Mouse (Mus musculus) heart, adult 8-10 months (tissue): ENCODE measurements around the gene Map3k20. TPM values are rescaled to one million over a fixed set of nuclear protein-coding genes. Genes with fewer than 3 reads are reported as not detected.

ENCODE experiments used
- DNase-seq: peaks from one replicate; pipeline ENCODE4 v3.0.0; 2022; ENCODE audit warnings: low spot score
- total RNA-seq, 4 experiments: library from RNA; stranded (reverse); gene quantifications; 2 replicates each; pipeline ENCODE4 v1.2.4; 2022

Map3k20 gene
- total RNA-seq, 4 experiments from 2014 or later, result 281 to 324 (median 299) TPM

DNA sequence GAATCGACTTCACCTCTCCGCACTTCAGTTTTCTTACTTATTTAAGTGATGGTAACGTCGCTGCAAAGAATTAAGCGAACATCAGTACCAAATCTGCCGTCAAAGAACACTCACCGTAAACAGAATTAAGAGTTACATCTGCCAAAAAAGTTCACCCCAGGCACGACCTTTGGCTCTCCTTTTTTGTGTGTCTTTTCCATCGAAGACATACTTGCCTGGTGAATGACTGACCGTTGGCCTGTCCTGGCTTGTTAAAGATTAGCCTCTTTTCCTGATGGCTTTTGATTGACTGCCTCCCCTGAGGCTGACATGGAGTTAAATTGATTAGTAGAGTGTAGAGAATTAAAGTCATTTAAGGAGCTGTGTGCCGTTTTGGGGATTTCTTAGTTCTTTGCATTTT is 191.8 kb downstream of the Map3k20 start:
- no peak for DNase-seq

GRCm38 (mm10) chr2:72478176-72478575 is 192.7 kb downstream of the Map3k20 start:
- DNase-seq, result no peak

DNA sequence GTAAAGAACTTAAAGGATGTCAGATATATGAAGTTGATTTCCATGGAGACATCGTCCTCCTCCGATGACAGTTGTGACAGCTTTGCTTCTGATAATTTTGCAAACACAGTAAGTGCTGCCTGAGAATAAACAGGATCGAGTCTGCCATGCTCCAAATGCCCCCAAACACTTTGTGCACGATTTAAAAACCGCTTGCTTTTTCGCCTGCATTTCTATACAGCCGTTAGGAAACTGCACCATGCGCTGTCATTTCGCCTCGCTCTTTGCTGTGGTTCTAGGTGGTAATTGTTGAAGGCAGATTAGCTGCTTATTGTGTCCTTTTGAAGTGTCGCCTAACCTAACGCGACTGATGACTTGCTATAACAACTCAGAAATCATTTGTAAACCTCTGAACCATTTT is 193.5 kb downstream of the Map3k20 start:
- no peak for DNase-seq

DNA sequence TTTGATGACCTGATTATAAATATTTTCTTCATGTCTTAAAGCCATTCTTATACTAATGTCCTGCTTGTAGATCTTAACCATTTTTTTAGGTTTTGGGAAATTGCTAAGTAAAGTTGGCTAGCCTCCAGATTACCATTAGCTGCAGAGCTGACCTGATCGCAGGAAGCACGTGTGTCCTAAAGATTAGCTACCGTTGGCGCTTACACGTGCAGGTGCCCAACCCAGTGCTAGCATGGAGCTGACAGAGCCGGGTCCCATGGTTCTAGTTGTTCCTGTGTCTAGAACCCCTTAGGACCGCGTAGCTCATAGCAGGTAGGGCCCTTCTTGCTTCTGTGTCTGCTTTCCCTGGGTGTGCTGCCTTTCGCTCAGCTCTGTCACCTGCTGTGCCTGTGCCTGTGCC is 194.4 kb downstream of the Map3k20 start:
- no peak for DNase-seq

DNA sequence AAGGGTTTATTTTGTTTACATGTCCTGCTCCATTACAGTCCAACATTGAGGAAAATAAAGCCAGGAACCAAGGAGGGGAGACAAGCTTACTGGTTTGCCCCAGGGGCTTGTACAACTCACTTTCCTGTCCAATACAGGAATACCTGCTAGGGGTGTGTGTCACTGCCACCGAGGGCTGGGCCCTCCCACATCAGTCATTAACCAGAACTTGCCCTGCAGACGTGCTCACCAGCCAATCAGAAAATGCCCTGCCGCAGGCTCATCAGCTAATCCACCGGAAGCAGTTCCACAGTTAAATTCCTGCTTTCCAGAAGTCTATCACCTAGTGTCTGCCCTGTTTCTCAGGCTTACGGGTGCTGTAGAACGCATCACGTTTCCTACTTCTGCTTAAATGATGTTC is 206.2 kb downstream of the Map3k20 start:
- no peak for DNase-seq

Other genes starting within 250 kb of the Map3k20 start
- 1 to 10 TPM in 3 of 4 experiments, under 1 TPM in 1; 1.00 to 3.1 (median 1.2) TPM for gene Cdca7, start 190.5 kb downstream of the Map3k20 start, total RNA-seq